Mouse (Mus musculus) hindbrain, postnatal 0 days (tissue): ENCODE results near the gene Ccdc134. TPM values are rescaled to one million over a fixed set of nuclear protein-coding genes. Genes with fewer than 3 reads are reported as not detected.

Experiments used
- ATAC-seq: fragments of 200-750 bp; cut with Nextera tagmentation; 2 replicates; pipeline ENCODE4 v1.8.0; 2017; ENCODE audit warnings: mild to moderate bottlenecking, moderate TSS enrichment, moderate library complexity
- DNase-seq: peaks from one replicate; pipeline ENCODE4 v3.0.0-alpha.2; 2015; ENCODE audit warnings: low spot score
- H3K27ac ChIP-seq: fragments of 300-500 bp; sonication (generic); 2 replicates; pipeline ENCODE4 v1.5.1; 2014; ENCODE audit warnings: mild to moderate bottlenecking
- H3K27me3 ChIP-seq: fragments of 300-500 bp; sonication (generic); 2 replicates; pipeline ENCODE4 v1.6.1; 2014; ENCODE audit warnings: low read length, mixed read lengths; ENCODE audit not compliant: insufficient read depth
- H3K36me3 ChIP-seq: fragments of 300-500 bp; sonication (generic); 2 replicates; pipeline ENCODE4 v1.6.1; 2014; ENCODE audit warnings: low read length, mixed read lengths; ENCODE audit not compliant: insufficient read depth
- H3K4me1 ChIP-seq: fragments of 300-500 bp; sonication (generic); 2 replicates; pipeline ENCODE4 v1.6.1; 2014; ENCODE audit warnings: antibody characterized with exemption, low read length, mixed read lengths; ENCODE audit not compliant: insufficient read depth
- H3K4me2 ChIP-seq: fragments of 300-500 bp; sonication (generic); 2 replicates; pipeline ENCODE4 v1.6.1; 2014; ENCODE audit warnings: low read depth, mild to moderate bottlenecking, low read length, moderate library complexity, mixed read lengths
- H3K4me3 ChIP-seq: fragments of 300-500 bp; sonication (generic); 2 replicates; pipeline ENCODE4 v1.5.1; 2014; ENCODE audit warnings: low read length
- H3K9ac ChIP-seq: fragments of 300-500 bp; sonication (generic); replicated peaks from 2 replicates; pipeline ENCODE4 v1.6.1; 2014; ENCODE audit warnings: mild to moderate bottlenecking, low read length, moderate library complexity, mixed read lengths
- H3K9me3 ChIP-seq: fragments of 300-500 bp; sonication (generic); 2 replicates; pipeline ENCODE4 v1.6.1; 2016; ENCODE audit warnings: low read length, mixed read lengths
- CTCF ChIP-seq: IDR thresholded peaks from 2 replicates; pipeline ENCODE4 v1.5.1; 2016; ENCODE audit warnings: antibody characterized with exemption, control low read depth, low read depth
- whole genome bisulfite sequencing: fragments of 180-500 bp; shearing (Covaris S2); extraction: QIAGEN DNeasy Blood & Tissue Kit; methylation state at CpG from one replicate; pipeline ENCODE4 v1.1.7; 2014; 5-methylcytosine and 5-hydroxymethylcytosine counted together
- polyA plus RNA-seq: library from polyadenylated mRNA; unstranded; fragments of >200 nt; fragmentation: Nextera tagmentation; extraction: Ambion mirVana; gene quantifications from 2 replicates; pipeline ENCODE4 v1.2.1, GENCODE M21; 2015
- total RNA-seq: library from RNA; depleted of rRNA; stranded (reverse); fragments of >200 nt; gene quantifications from 2 replicates; pipeline ENCODE4 v1.2.3, GENCODE M21; 2014

Ccdc134 gene
- total and polyA plus RNA-seq, 2 experiments from 2014 or later: 6.4 to 15.5 TPM

DNA sequence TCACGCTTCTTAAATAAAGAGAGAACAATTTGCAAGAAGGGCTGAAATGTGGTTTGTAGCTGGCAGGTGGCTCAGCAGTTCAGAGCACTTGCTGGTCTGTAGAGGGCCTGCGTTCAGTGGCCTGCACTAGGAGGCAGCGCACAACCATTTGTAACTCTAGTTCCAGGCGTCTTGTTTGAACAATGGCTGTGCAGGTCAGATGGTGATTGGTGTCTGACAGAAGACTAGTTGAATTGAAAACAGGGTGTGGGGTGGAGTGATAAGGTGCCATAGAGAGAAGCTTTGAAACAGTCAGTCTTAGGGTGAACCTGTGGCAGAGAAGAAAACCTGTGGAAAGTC, 36.3 kb downstream of the Ccdc134 start:
- Histone ChIP-seq H3K4me1 (peaks cover 15% of the 10 kb centered on the region; the same call in 1 of the 2 replicates), H3K4me3 (no peak overlapping the region), H3K9ac (no peak overlapping the region), H3K4me2 (no peak overlapping the region), H3K27me3 (no peaks in the 10 kb centered on the region), H3K36me3 (no peaks in the 10 kb centered on the region), H3K9me3 (no peaks in the 10 kb centered on the region), H3K27ac (no peak overlapping the region)
- 55% methylated on average over 4 of the region's 4 CpGs for WGBS
- no peak for DNase-seq
- ATAC-seq: no peak
- peak; percentile 18; the same call in 1 of the 2 replicates for TF ChIP-seq CTCF

DNA sequence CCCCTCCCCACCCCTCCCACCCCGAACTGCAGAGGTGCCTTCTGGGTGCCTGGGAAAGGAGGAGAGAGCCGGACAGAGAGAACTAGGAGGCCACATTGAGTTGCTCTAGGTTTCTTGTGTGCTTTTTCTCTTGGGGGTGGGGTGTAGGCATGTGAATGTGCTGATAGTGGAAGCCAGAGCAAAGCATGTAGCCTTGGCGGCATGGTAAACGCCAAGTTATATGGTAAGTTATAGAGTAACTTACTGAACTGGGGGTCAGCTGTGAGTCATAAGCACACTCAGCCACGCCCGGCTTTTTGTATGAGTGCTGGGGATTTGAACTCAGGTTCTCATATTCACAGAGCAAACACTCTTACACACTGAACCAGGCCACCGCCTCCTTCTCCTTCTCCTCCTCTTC, 36.8 kb downstream of the Ccdc134 start:
- TF ChIP-seq CTCF: no peak
- DNase-seq: no peak
- H3K4me3 ChIP-seq: no peak overlapping the region
- no peaks in the 10 kb centered on the region for H3K9me3 ChIP-seq
- no peaks in the 10 kb centered on the region for H3K27me3 ChIP-seq
- peaks cover 15% of the 10 kb centered on the region; the same call in 1 of the 2 replicates for H3K4me1 ChIP-seq
- no peaks in the 10 kb centered on the region for H3K36me3 ChIP-seq
- H3K9ac ChIP-seq: no peak overlapping the region
- 81% methylated on average over 7 of the region's 7 CpGs for WGBS
- H3K4me2 ChIP-seq: no peak overlapping the region
- H3K27ac ChIP-seq: no peak overlapping the region
- no peak for ATAC-seq

DNA sequence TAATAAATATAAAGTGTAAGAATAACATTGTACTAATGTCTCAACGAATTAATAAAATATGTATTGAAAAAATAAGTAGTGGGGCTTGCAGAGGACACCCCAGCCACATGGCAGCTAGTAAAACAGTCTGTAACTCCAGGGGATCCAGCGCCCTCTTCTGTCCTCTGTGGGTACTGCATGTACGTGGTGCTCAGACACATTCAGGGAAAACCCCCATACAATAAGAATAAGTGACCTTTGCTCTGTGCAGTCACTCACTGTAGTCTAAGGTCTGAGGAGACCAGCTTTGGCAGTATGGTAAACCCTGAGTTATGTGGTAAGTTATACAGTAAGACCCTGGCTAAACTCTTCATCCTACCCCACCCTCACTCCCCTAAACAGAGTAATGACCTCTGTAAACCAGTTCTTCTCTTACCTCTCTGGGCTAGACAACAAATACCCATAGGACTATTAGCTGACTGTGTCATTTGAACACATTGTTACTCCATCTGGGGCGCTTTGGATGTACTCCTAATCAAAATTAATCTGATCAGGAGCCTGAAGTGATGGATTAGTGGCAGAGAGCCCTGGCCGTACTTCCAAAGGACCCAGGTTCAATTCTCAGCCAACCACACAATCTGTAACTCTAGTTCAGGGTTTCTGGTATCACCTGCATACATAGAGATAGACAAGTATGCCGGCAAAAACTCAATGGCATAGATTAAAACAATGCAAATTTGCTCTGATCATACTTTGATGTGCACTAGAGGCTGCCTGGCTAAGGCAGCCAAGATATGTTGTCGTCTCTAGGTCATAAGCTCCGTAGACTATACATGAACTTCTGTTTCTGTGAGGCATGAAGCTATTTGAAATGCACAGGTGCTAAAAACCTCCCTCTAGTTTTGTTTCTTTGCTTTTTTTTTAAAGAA, 37.9 kb downstream of the Ccdc134 start:
- 0 out of 2 replicates have a peak overlapping the region, but pooled peaks have one; percentile 11 for H3K27ac ChIP-seq
- peaks cover 9% of the 10 kb centered on the region; the same call in 1 of the 2 replicates for H3K36me3 ChIP-seq
- ATAC-seq: peak; percentile 56
- peak; percentile 93 for TF ChIP-seq CTCF
- H3K4me1 ChIP-seq: peaks cover 15% of the 10 kb centered on the region; the same call in 1 of the 2 replicates
- DNase-seq: peak; percentile 84
- no peaks in the 10 kb centered on the region for H3K27me3 ChIP-seq
- H3K9ac ChIP-seq: no peak overlapping the region
- WGBS: 53% methylated on average over 8 of the region's 8 CpGs
- H3K9me3 ChIP-seq: no peaks in the 10 kb centered on the region
- no peak overlapping the region for H3K4me2 ChIP-seq
- H3K4me3 ChIP-seq: no peak overlapping the region

DNA sequence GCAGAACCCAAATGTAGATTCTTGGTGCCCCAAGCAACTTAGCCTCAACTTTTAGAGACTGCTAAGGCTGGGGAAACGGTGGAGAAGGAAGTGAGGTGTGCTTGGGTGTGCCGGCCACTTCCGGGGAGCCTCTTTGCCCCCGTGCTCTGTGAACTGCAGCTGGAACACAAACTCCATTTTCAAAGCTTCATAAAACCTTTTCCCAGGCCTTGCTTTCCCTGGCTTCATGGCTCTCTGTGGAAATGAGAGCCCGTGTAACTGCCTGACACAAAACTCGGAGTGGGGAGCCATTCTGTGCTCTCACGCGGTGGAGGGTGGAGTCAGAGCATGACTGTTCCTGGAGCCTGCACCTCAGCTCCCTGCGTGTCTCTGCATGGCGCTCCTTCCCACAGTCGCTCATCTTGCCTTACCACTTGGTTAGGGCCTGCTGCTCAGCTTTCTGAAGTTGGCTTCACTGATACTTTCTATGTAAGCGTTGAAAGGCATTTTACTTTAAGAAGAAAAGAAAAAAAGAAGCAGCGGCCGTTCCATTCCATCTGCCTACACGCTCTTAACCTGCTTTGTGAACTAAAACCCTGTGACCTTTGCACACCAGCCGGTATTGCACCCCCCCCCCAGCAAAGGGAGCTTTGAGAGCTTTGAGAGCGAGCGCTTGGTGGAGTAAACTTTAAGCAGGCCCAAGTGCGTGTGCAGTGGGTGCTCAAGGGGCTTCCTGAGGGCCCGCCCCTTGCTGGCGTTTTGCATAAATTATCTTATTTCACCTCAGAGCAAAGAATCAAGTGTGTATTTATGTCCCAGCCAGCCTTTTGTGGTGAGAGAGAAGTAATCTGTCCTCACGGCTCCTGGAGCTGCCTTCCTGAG, 38.7 kb downstream of the Ccdc134 start:
- peaks cover 12% of the 10 kb centered on the region; the same call in 1 of the 2 replicates for H3K4me1 ChIP-seq
- no peak for ATAC-seq
- H3K4me2 ChIP-seq: no peak overlapping the region
- no peak for TF ChIP-seq CTCF
- peaks cover 16% of the 10 kb centered on the region; the same call in 1 of the 2 replicates for H3K36me3 ChIP-seq
- H3K27me3 ChIP-seq: no peaks in the 10 kb centered on the region
- peak overlapping the region; percentile 32 for H3K27ac ChIP-seq
- DNase-seq: no peak
- WGBS: 50% methylated on average over 22 of the region's 22 CpGs
- H3K9me3 ChIP-seq: no peaks in the 10 kb centered on the region
- no peak overlapping the region for H3K4me3 ChIP-seq
- no peak overlapping the region for H3K9ac ChIP-seq

DNA sequence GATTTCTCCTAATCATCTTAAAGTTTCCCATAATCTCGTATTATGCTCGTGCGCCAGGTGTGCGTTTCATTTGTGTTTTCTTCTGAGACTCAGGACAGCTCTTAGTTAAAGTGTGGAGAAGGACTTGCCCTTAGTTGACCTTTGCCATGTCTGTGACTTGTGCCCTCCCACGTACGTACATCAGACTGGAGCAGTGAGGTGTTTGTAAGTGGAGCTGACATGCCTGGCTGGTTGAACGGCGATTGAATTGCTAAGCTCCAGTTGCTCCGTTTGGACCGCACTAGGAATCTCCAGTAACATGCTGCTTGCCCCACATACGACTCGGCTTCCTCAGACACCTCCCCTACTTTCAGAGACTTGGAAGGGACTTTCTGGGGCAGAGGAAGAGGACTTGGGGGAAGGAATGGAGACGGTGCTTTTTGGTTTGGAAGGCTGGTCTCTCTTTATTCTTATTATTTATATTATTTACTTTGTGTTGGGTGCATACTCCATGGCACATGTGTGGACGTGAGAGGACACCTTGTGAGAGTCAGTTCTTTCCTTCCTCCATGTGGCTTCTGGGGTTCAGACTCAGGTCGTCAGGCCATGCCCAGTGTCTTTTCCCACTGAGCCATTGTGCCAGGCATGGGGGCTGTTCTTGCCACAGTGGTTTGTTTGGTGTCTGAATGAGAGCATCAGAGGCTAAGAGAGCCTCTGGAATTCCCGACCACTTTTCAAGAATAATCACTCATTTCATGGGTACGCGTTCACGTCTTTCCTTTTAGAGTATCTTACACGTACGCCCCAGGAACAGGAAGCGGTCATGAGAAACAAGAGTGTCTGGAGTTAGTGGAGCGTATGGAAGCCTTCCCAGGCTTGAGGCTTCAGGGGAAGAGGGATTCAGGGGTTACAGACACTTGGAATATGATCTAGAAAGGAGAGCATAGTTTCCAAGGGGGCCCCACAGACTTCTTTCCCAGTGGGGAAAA, 39.8 kb downstream of the Ccdc134 start:
- no peak for TF ChIP-seq CTCF
- no peak for ATAC-seq
- Histone ChIP-seq H3K27me3 (no peaks in the 10 kb centered on the region), H3K9me3 (no peaks in the 10 kb centered on the region), H3K9ac (no peak overlapping the region), H3K4me3 (no peak overlapping the region), H3K4me2 (no peak overlapping the region), H3K27ac (peak overlapping the region; percentile 45; the same call in 1 of the 2 replicates), H3K36me3 (peaks cover 23% of the 10 kb centered on the region; the same call in 1 of the 2 replicates), H3K4me1 (peaks cover 11% of the 10 kb centered on the region; the same call in 1 of the 2 replicates)
- no peak for DNase-seq
- 56% methylated on average over 23 of the region's 23 CpGs for WGBS
